Mouse (Mus musculus): Measurements from ENCODE around the gene BC061212.
"Not testable (repeated sequence)": the region's sequence is repeated elsewhere in the genome, so short reads cannot be mapped to it uniquely, and the experiment has no call there.

BC061212 gene

DNA sequence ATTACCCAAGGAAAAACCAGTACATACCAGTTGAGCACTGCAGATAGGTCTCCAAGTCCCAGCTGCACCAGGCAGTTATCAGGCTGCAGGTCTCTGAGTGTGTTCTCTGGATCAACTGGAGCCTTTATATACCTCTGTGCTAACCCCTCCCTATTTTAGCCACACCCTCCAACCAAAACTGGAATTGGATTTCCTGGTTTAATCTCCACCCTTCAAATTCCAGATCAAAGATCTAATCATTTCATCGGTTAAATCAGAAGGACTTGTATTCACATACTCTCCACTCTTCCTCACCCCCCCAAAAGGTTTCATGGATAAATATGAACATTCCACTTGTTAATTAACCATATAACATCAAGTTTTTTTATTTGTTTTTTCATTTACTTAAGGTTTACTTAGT is at the start of gene BC061212:
Gene BC061212 (minus strand): TSS at position 101 of the 400 bp plus-strand sequence.
- not testable (repeated sequence) for DNase-seq (ENCODE audit: low spot score)

GRCm38 (mm10) chr5:94076085-94076484 is 5.7 kb upstream of the BC061212 start, which contains the start of gene Gm6351:
Gm6351 (plus strand) TSS chr5:94076385.
- DNase-seq (ENCODE audit: low spot score) = not testable (repeated sequence)

Measured in testis, postnatal 10 days (tissue).